Mouse (Mus musculus): ENCODE data around the gene Osgin1. TPM values are rescaled to one million over a fixed set of nuclear protein-coding genes. Genes with fewer than 3 reads are reported as not detected.

Osgin1 gene
- polyA plus RNA-seq, 1 experiment from 2014 or later: 0.37 TPM

DNA sequence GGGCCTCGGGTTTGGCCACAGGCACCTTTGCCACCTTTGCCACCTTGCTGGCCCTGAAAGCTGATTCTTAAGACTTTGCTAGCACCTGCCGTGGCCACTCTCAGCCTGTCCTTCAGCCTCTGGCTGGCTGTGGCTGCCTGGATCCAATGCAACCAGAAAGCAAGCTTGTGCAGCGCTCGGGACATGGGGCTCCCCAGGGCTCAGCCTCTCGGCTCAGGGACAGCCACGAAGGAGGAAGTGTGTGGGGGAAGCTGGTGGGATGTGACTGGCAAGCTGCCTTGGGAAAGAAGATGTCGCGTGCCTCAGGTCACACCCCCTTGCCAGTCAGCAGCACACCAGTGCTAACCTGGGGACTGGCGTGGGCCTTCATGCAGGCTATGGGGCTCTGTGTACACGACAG lies 9.2 kb upstream of the Osgin1 start:
- ATAC-seq: no peak
- Histone ChIP-seq H3K9me3 (replicated peaks) (no peaks in the 10 kb centered on the region), H3K9ac (no peak overlapping the region), H3K27me3 (no peaks in the 10 kb centered on the region), H3K4me1 (0 out of 2 replicates have a peak, but pooled peaks cover 2% of the 10 kb centered on the region), H3K36me3 (ENCODE audit: poor library complexity, severe bottlenecking) (no peaks in the 10 kb centered on the region), H3K4me3 (no peak overlapping the region), H3K4me2 (no peak overlapping the region), H3K27ac (no peak overlapping the region)
- 83% methylated on average over 10 of the region's 10 CpGs for WGBS

DNA sequence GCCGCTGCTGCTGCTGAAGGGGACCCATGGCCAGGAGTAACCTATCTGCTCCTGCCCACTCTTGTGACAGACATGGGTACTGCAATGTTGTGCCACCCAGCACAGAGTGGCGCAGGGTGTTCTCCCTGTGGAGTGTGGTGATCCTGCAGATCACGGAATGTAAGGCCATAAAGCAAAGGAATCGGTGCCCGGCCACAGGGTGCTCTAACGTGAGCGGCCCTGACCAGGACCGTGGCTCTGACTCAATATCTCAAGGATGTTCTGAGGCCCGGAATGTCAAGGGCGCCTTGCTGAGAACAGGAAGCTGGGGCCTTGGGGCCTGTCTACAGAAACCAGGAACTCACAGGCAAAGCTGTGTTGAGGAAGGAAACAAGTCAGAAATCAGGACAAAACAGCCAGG lies 8.4 kb upstream of the Osgin1 start:
- H3K4me2 ChIP-seq: no peak overlapping the region
- WGBS: 89% methylated on average over 10 of the region's 10 CpGs
- H3K9ac ChIP-seq: no peak overlapping the region
- H3K9me3 ChIP-seq (replicated peaks): no peaks in the 10 kb centered on the region
- 0 out of 2 replicates have a peak, but pooled peaks cover 2% of the 10 kb centered on the region for H3K4me1 ChIP-seq
- no peaks in the 10 kb centered on the region for H3K27me3 ChIP-seq
- no peak for ATAC-seq
- H3K36me3 ChIP-seq (ENCODE audit: poor library complexity, severe bottlenecking): no peaks in the 10 kb centered on the region
- H3K27ac ChIP-seq: no peak overlapping the region
- H3K4me3 ChIP-seq: no peak overlapping the region

DNA sequence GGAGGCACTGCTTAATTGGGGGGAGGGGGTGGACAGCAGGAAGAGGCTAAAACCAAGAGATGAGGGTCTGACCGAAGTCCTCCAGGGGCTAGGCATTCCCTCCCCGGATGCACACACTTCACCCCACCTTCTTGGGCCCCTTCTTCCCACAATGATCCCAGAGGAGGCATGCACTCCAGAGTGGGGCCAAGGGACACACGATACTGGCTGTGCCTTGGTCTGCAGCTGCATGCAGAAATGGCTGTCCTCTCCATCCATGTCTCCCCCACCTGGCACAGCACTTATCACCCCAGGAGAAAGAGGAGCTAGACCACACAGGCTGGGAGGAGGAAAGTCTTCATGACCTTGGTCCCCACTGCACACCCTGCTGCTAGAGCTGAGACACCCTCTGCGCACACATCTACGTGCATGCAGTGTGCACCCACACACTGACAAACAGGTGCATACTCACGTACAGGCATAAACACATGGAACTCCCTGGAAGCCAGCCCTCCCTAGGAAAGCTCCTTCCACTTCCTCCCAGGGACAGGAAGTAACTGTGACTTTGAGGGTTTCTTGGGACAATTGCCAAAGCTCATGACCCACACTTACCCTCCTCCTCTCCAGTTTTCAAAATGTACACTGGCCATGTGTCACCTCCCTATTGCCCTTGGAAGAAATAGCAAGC lies 7.7 kb upstream of the Osgin1 start:
- H3K27ac ChIP-seq: no peak overlapping the region
- no peak for ATAC-seq
- 87% methylated on average over 6 of the region's 6 CpGs for WGBS

DNA sequence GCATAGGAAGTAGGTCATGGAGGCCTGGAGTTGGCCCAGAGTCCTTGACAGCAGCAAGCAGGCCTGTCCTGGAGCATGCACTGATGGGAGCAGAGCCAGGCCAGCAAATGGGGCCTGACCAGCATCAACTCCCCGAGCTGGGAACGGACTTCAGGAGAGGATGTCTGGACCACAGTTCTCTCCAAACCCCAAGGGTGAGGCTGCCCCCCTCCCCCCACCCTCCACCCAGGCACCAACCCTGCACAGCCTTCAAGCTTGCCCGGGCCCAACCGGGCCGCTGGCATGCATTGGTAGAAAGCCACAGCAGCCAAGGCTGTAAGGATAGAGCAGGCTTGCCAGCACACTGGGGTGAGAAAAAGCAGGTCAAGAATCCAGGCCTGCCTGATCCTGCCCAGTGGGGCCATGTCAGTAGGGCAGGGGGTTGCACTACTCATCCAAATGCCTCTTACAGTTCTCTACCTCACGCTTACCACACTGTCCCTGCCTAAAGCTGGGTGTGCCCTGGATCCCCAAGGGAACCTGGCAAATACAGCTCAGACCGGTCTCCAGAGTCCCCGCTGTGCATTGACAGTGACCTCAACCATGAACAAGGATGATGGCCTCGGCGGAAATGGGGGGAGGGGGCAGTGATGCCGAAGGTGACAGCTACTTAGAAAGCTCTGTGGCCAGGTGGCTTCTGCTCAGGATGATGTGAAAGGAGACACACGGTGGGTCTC lies 6.1 kb upstream of the Osgin1 start:
- H3K27me3 ChIP-seq: no peaks in the 10 kb centered on the region
- no peak overlapping the region for H3K4me3 ChIP-seq
- H3K9me3 ChIP-seq (replicated peaks): no peaks in the 10 kb centered on the region
- H3K36me3 ChIP-seq (ENCODE audit: poor library complexity, severe bottlenecking): no peaks in the 10 kb centered on the region
- H3K27ac ChIP-seq: no peak overlapping the region
- H3K4me2 ChIP-seq: no peak overlapping the region
- H3K4me1 ChIP-seq: no peaks in the 10 kb centered on the region
- no peak overlapping the region for H3K9ac ChIP-seq
- 80% methylated on average over 12 of the region's 12 CpGs for WGBS
- ATAC-seq: no peak

More for the DNA sequence above, 7.7 kb upstream of the Osgin1 start:
- Histone ChIP-seq H3K9ac (no peak overlapping the region), H3K4me2 (no peak overlapping the region), H3K4me1 (0 out of 2 replicates have a peak, but pooled peaks cover 2% of the 10 kb centered on the region), H3K4me3 (no peak overlapping the region), H3K27me3 (no peaks in the 10 kb centered on the region), H3K36me3 (ENCODE audit: poor library complexity, severe bottlenecking) (no peaks in the 10 kb centered on the region), H3K9me3 (replicated peaks) (no peaks in the 10 kb centered on the region)

DNA sequence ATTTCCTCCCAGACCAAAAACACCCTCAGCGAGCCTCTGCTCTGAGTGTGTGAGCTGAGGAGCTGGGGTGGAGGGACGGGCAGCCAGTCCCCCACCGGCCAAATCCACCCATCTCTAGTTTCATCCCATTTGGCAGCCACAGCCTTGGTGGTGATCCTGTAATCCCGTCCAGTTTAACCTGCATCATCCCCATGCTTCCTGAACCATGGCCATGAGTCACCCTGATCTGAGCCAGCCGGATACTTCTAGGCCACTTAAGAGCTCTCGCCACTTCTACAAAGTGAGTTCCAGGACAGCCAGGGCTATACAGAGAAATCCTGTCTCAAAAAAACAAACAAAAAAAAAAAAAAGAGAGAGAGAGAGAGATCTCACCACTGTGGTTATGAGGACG lies 5.6 kb upstream of the Osgin1 start:
- Histone ChIP-seq H3K27me3 (no peaks in the 10 kb centered on the region), H3K4me1 (no peaks in the 10 kb centered on the region), H3K4me2 (no peak overlapping the region), H3K9ac (no peak overlapping the region), H3K27ac (no peak overlapping the region), H3K36me3 (ENCODE audit: poor library complexity, severe bottlenecking) (no peaks in the 10 kb centered on the region), H3K4me3 (no peak overlapping the region), H3K9me3 (replicated peaks) (no peaks in the 10 kb centered on the region)
- ATAC-seq: no peak
- 82% methylated on average over 7 of the region's 7 CpGs for WGBS

DNA sequence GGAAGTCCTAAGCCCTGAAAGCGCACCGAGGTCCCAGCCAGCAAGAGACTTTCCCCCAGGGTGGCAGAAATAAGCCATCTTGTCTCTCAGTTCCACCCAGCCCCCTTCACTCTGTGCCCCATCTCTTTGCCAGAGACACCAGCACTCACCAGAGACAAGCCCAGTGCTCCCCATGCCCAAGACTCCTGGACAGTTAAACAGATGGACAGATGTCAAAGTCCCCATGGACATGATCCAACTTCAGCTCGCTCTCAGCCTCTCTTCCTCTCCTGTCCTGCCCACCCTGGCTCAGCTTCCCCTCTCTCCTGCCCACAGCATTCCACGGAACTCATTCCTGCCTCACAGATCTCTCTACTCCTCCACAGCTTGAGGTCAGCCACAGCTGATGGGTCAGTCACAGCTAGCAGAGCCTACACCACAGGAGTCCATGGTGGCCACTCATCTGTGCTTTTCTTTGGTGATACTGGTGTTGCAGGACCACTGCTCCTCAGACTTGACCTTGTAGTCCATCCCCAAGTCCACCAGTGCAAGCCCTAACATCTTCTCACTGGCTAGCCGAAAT lies 5.1 kb upstream of the Osgin1 start:
- H3K9ac ChIP-seq: no peak overlapping the region
- H3K4me2 ChIP-seq: no peak overlapping the region
- H3K36me3 ChIP-seq (ENCODE audit: poor library complexity, severe bottlenecking): no peaks in the 10 kb centered on the region
- H3K27ac ChIP-seq: no peak overlapping the region
- no peaks in the 10 kb centered on the region for H3K27me3 ChIP-seq
- no peaks in the 10 kb centered on the region for H3K9me3 ChIP-seq (replicated peaks)
- H3K4me3 ChIP-seq: no peak overlapping the region
- 80% methylated on average over 5 of the region's 5 CpGs for WGBS
- no peaks in the 10 kb centered on the region for H3K4me1 ChIP-seq
- no peak for ATAC-seq

DNA sequence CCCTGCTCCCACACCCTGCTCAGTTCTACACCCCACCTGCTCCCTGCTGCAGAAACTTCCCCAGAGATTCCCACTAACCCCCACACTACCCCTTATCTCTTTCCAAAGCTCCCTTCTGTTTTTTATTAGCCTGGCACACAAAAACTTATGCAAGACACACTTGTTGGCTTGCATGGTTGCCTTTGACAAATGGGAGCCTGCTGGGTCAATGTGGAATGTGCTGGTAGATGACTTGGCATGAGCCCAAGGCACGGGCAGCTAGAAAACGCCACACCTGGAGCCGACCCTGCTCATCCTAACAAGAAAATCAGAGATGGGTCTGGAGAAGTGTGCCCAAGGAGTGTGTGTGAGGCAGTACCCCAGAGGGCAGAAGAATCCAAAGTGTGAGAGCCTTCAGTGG lies 4.4 kb upstream of the Osgin1 start:
- Histone ChIP-seq H3K27me3 (no peaks in the 10 kb centered on the region), H3K27ac (no peak overlapping the region), H3K9ac (no peak overlapping the region), H3K4me1 (no peaks in the 10 kb centered on the region), H3K36me3 (ENCODE audit: poor library complexity, severe bottlenecking) (no peaks in the 10 kb centered on the region), H3K4me2 (no peak overlapping the region), H3K4me3 (no peak overlapping the region), H3K9me3 (replicated peaks) (no peaks in the 10 kb centered on the region)
- 89% methylated on average over 3 of the region's 3 CpGs for WGBS
- no peak for ATAC-seq

DNA sequence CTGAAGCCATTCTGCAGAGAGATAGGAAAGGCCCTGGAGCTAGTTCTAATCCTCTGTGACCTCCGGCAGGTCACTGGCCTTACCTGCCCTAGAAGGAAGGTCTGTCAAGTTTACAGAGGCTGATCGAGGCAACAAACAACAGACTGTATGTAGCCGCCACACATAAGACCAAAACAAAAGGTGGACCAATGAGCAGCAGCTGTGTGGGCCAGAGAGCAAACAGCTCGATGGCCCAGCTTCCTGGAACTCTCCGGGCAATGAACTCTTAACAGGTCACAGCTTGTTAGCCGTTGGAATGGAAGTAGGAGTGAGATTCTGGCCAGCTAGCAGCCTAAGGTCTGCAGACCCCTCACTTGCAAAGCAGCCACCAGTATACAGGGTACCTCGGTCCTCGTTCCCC lies 3.7 kb upstream of the Osgin1 start:
- no peak overlapping the region for H3K27ac ChIP-seq
- H3K9me3 ChIP-seq (replicated peaks): no peaks in the 10 kb centered on the region
- ATAC-seq: no peak

DNA sequence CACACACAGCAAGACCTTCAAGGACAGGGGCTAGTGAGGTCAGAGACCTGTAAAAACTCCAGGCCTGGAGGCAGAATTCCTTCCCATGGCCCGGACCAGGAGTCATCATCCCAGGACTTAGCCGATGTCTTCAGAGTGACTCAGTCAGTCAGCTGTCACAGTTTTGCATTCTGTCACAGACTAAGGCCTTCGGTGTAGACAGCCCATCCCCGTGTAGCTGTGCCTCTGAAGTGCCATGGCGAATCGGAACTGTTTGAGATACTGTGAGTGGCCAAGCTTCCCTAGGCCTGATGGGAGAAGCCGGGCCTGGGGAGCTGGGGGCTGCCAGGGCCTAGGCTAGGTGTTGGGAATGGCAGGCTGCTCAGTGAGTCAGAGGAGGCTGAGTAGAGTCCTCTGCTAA lies 3.2 kb upstream of the Osgin1 start:
- no peaks in the 10 kb centered on the region for H3K9me3 ChIP-seq (replicated peaks)
- H3K4me1 ChIP-seq: no peaks in the 10 kb centered on the region
- H3K4me3 ChIP-seq: no peak overlapping the region
- H3K4me2 ChIP-seq: no peak overlapping the region
- no peaks in the 10 kb centered on the region for H3K36me3 ChIP-seq (ENCODE audit: poor library complexity, severe bottlenecking)
- ATAC-seq: no peak
- WGBS: 95% methylated on average over 7 of the region's 7 CpGs
- H3K27ac ChIP-seq: no peak overlapping the region
- no peak overlapping the region for H3K9ac ChIP-seq
- no peaks in the 10 kb centered on the region for H3K27me3 ChIP-seq

More for the DNA sequence above, 3.7 kb upstream of the Osgin1 start:
- Histone ChIP-seq H3K4me1 (no peaks in the 10 kb centered on the region), H3K27me3 (no peaks in the 10 kb centered on the region), H3K36me3 (ENCODE audit: poor library complexity, severe bottlenecking) (no peaks in the 10 kb centered on the region), H3K9ac (no peak overlapping the region), H3K4me2 (no peak overlapping the region), H3K4me3 (no peak overlapping the region)
- WGBS: 86% methylated on average over 8 of the region's 8 CpGs

DNA sequence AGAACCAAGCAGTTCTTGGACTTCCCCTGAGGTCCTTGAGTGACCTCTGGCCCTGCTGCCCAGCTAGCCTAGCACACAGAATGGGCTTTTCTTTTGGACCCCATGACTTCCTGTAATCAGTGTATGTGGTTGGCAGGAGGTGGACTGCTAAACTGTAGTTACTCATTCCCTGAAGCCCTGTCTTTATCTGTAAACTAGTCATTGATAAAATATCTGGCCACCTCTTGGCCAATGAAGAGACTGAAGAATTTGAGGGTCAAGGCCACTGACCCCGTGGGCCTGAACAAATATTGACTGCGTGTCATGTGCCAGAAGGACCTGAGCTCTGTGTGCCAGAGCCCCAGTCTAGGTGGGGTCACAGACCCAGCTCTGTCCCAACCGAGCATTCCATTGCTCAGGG lies 1.6 kb upstream of the Osgin1 start:
- 61% methylated on average over 3 of the region's 3 CpGs for WGBS
- H3K27ac ChIP-seq: no peak overlapping the region
- H3K4me2 ChIP-seq: no peak overlapping the region
- H3K4me3 ChIP-seq: no peak overlapping the region
- H3K9ac ChIP-seq: no peak overlapping the region
- no peak for ATAC-seq
- no peaks in the 10 kb centered on the region for H3K27me3 ChIP-seq
- H3K36me3 ChIP-seq (ENCODE audit: poor library complexity, severe bottlenecking): no peaks in the 10 kb centered on the region
- no peaks in the 10 kb centered on the region for H3K9me3 ChIP-seq (replicated peaks)
- no peaks in the 10 kb centered on the region for H3K4me1 ChIP-seq

DNA sequence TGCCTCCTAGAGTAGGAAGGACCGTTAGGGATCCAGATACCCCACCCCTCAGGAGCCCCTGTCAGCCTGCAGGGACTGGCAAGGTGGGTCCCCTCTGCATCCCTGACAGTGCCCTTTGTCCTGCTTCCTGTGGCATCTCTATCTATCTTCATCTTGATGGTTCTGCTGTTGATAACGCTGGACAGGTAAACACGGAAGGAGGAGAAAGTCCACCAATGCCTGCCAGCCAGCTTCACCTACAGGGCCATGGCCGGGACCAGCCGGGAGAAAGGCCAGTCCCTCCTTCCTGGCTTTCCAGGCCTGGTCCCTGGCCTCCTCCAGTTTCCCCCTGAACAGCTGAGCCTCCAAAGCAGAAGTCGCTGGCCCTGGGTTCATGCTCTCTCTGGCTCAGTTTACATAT lies 645 bp downstream of the Osgin1 start:
- WGBS: 87% methylated on average over 6 of the region's 6 CpGs
- no peak for ATAC-seq
- Histone ChIP-seq H3K9ac (no peak overlapping the region), H3K36me3 (ENCODE audit: poor library complexity, severe bottlenecking) (no peaks in the 10 kb centered on the region), H3K4me3 (no peak overlapping the region), H3K4me2 (no peak overlapping the region), H3K27ac (no peak overlapping the region), H3K9me3 (replicated peaks) (no peaks in the 10 kb centered on the region), H3K4me1 (no peaks in the 10 kb centered on the region), H3K27me3 (no peaks in the 10 kb centered on the region)

DNA sequence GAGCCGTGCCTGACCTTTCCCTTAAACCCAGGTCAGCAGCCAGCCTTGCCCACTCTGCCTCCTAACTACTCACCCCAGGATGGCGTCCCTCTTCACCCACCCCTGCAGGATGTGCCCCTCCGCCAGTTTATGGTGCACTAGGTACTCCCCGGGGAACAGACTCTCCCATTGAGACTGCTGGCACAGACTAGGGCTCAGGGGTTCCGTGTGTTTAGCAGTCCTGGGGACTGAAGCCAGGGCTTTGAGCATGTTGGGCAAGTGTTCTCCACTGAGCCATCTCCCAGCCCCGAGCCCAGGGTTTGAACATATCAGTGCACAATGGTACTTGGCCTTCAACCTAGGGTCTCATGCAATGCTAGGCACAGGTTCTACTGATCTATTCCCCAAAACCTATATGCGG lies 1.6 kb downstream of the Osgin1 start:
- Histone ChIP-seq H3K27ac (no peak overlapping the region), H3K4me2 (no peak overlapping the region), H3K4me3 (no peak overlapping the region), H3K9ac (no peak overlapping the region), H3K9me3 (replicated peaks) (no peaks in the 10 kb centered on the region), H3K4me1 (peaks cover 7% of the 10 kb centered on the region; the same call in 1 of the 2 replicates), H3K27me3 (0 out of 2 replicates have a peak, but pooled peaks cover 4% of the 10 kb centered on the region), H3K36me3 (ENCODE audit: poor library complexity, severe bottlenecking) (no peaks in the 10 kb centered on the region)
- no peak for ATAC-seq
- WGBS: 87% methylated on average over 7 of the region's 7 CpGs

All from forebrain, embryonic 13.5 days (tissue).